Mouse (Mus musculus) adrenal gland, postnatal 10 days (tissue): ENCODE measurements around the gene Lin37. TPM values are rescaled to one million over a fixed set of nuclear protein-coding genes. Genes with fewer than 3 reads are reported as not detected.

Experiments
- DNase-seq: peaks from one replicate; pipeline ENCODE4 v3.0.0; 2021; ENCODE audit warnings: mixed read lengths
- total RNA-seq, 2 experiments: library from RNA; stranded (reverse); gene quantifications; 2 replicates each; pipeline ENCODE4 v1.2.3; 2021

The Lin37 gene
- total RNA-seq, 2 experiments from 2014 or later = 34.4 to 40.5 TPM

DNA sequence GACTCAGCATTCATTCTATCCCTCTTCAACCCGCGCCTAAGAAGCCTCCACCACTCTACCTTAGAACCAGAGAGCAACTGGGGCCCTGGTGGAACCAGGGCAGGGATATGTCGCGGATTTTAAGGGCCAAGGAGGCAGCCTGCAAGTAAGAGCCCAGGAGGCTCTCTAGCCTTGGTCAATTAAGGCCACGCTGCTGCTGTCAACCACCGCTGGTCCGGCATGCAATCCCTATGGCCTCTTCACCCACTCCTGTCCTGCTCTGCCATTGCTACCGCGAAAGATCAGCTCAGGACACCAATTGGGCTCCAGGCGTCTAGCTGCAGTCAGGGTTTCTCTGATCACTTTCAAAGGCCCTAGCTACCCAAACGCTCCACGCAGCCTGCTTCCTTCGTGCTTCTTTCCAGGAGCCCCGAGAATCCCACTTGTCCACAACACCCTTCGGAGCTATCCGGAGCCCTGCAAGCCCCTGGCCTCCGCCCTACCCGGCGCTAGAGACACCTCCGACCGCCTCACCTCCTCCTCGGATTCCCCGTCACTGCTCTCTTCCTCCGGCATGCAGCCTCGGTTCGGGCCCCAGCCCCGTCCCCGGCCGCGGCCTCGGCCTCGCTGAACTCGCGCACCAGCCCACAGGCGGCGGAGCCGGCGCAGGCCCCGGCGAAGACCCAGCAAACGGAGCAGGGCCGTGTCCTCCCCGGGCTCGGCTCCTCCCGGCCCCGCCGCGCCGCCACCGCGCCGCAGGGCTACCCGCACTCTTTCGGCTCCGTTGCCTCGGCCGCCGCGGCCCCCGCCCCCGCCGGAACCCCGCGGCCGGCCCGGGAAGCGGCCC lies 28.4 kb upstream of the Lin37 start:
- DNase-seq = peak; percentile 64

GRCm38 (mm10) chr7:30586455-30587020 lies 26.9 kb upstream of the Lin37 start:
- no peak for DNase-seq

GRCm38 (mm10) chr7:30585170-30585569 lies 25.5 kb upstream of the Lin37 start:
- no peak for DNase-seq

DNA sequence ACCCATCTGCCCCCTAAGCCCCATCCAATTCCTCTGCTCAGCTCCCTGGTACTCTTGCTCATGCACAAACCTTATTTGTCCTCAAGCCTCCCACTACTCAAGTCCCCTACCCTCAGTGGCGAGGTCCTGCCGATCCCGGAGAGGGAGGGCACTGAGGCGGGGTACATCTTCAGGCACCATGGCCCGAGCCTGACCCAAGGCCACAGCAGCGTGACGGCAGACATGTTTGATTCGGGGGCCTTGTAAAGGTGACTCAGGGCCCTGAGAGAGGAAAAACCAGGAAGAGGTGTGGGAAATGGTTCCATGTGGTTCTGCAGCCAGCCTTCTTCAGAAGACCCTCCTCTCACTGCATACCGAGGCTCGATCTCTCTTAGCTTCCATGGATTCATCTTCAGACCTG lies 24.7 kb upstream of the Lin37 start:
- DNase-seq = peak; percentile 44

GRCm38 (mm10) chr7:30581547-30581946 lies 21.9 kb upstream of the Lin37 start:
- DNase-seq = no peak

- no peak for DNase-seq
These were observed 20.3 kb upstream of the Lin37 start for GRCm38 (mm10) chr7:30579950-30580349.

- peak; percentile 73 for DNase-seq
These were observed 13.3 kb upstream of the Lin37 start for GRCm38 (mm10) chr7:30572969-30573368.

DNA sequence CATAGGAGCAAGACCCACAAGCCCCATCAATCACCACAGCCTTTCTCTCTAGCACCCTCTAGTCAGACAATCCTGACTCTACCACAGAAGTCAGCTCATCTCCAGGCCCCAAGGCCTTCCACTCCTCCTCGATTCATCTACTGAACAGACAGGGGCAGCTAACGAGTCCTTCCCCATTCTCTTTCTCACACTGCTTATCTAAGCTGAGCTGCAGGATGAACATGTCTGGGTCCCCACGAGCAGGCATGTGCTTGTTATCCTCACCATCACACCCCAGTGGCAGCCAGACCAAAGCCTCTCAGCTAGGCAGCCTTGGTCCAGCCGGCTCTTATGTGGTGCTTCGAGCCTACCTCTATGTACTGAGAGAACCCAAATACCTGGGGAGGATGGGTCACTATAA lies 12.8 kb upstream of the Lin37 start:
- DNase-seq = no peak

GRCm38 (mm10) chr7:30567555-30567954 lies 7.9 kb upstream of the Lin37 start:
- no peak for DNase-seq

GRCm38 (mm10) chr7:30566033-30566432 lies 6.4 kb upstream of the Lin37 start:
- no peak for DNase-seq

- DNase-seq = no peak
These were observed 5.4 kb upstream of the Lin37 start, which contains the start of gene Igflr1 for GRCm38 (mm10) chr7:30564970-30565571. Igflr1 (plus strand) TSS chr7:30565427.

GRCm38 (mm10) chr7:30563906-30564280 lies 4.3 kb upstream of the Lin37 start:
- DNase-seq = no peak

GRCm38 (mm10) chr7:30563117-30563905 lies 3.7 kb upstream of the Lin37 start, which contains the start of the genes U2af1l4, Gm49396 and Psenen:
U2af1l4 (plus strand) TSS chr7:30563301.
Gm49396 (plus strand) TSS chr7:30563344.
Psenen (minus strand) TSS chr7:30563627.
- DNase-seq = peak; percentile 96

- no peak for DNase-seq
These were observed 3.0 kb upstream of the Lin37 start for GRCm38 (mm10) chr7:30562526-30563116.

DNA sequence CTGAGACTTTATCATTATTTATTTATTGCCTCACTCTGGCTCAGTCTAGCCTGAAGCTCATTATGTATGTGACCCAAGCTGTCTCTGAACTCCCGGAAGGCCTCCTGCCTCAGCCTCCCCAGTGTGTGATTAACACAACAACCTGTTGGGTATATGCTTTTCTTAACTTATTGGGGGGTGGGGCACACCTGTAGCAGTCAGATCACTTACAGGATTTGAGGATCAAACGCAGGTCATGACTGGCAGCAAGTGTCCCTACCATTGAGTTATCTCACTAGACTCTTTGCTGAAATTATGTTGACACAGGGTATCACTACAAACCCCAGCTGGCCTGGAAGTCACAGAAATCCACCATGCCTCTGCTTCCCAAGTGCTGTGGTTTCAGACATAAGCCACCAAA lies 658 bp upstream of the Lin37 start:
- DNase-seq = no peak

DNA sequence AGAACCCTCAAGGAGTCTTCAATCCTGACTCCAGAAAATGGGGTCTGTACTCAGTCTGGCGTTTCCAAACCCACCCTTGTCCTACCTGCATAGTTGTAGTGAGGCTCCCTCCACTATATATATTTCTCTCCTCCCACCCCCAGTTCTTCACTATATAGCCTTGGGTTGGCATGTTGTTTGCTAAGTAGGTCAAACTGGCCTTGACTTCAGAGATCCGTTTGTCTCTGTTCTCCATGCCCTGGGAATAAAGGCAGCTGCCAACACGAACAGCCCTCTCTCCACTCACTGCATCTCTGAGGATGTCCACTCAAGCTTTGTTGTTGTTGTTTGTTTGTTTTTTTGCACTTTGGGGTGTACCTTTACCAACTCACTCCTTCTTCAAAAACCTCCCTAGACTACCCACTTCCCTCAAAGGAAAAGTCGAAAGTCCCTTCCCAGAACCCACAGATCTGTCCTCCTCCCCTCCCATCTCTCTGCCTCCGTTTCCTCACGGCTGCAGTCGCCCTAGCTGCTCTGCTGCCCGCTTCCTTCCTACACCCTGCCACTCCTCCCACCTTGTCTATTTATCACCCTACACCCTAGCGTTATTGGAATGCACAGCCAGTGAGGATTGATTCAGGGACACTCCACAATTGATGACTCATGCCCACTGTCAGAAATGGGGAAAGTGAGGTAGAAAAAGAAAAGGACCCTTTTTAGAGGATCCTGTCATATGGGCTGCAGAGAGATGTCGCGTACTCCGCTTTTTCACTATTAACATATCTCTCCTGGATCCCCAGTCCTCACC lies 789 bp downstream of the Lin37 start:
- no peak for DNase-seq

DNA sequence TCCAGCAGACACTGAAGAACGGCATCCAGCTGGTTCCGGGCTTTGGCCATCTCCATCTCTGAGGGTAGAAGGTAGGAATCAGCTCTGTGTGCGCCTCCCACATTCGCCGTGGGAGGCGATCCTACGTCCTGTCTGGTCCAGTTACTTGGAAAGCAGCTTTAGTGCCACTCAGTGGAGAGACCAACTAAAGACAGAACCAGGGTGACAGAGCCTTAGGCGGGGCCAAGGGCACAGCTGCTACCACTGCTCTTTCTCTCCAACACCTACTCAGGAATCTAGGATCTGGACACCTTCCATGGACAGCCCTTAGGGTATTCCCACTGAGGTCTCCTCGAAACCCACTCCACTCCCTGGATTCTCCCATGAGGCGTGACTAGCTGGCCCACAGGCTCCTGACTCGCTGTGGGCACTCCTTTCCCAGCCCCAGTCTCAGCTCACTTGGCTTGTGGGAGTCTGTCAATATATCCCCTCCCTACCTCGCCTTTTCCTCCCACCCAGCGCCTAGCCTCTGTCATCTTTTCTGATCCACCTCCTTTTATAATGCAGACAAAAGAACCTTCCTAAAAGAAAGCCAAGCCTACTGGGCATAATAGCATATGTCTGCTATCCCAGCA lies 1.6 kb downstream of the Lin37 start:
- no peak for DNase-seq

DNA sequence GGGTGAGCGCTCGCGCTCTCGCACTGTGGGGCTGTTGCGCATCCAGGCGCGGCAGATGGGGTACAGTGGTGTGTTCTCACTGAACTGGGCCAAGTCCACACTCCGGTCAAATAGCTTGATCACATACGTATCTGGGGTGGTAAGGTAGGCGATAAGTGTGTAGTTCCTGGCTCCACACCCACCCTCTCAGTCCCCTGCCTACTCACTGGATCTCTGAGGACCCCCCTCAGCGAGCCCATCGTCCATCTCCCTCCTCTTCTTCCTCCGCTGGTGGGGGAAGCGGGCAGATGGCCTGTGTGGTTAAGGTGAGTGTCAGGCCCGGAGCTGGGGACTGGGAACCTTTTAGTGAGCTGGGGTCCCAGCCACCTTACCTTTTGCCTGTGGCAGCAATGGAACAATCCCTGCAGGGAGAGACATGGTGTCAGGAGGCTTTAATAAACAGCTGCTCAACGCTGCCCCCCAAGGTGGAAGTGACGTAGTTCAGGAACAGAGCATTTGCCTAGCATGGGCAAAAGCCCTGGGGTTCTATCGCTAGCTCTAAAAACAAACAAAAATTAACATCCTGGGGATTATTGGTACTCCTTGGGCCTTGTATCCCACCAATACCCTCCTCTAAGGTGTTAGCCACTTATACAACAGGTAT lies 2.6 kb downstream of the Lin37 start:
- DNase-seq = no peak

- DNase-seq = no peak
These were observed 5.6 kb downstream of the Lin37 start for GRCm38 (mm10) chr7:30553810-30554584.
